Mouse (Mus musculus) intestine, embryonic 15.5 days (tissue): ENCODE results near the gene Mamdc2. TPM values are rescaled to one million over a fixed set of nuclear protein-coding genes. Genes with fewer than 3 reads are reported as not detected.
"Not testable (repeated sequence)": the region's sequence is repeated elsewhere in the genome, so short reads cannot be mapped to it uniquely, and the experiment has no call there.

Source experiments
- ATAC-seq: fragments of 200-750 bp; cut with Nextera tagmentation; 2 replicates; pipeline ENCODE4 v1.8.0; 2017; ENCODE audit warnings: moderate TSS enrichment, moderate library complexity
- H3K27ac ChIP-seq: fragments of 300-500 bp; sonication (generic); 2 replicates; pipeline ENCODE4 v1.5.1; 2015; ENCODE audit warnings: mild to moderate bottlenecking, inconsistent platforms
- H3K27me3 ChIP-seq: fragments of 300-500 bp; sonication (generic); replicated peaks from 2 replicates; pipeline ENCODE4 v1.6.1; 2015; ENCODE audit warnings: inconsistent platforms
- H3K36me3 ChIP-seq: fragments of 300-500 bp; sonication (generic); 2 replicates; pipeline ENCODE4 v1.6.1; 2015; ENCODE audit warnings: inconsistent platforms
- H3K4me1 ChIP-seq: fragments of 300-500 bp; sonication (generic); replicated peaks from 2 replicates; pipeline ENCODE4 v1.6.1; 2015; ENCODE audit warnings: inconsistent platforms
- H3K4me2 ChIP-seq: fragments of 300-500 bp; sonication (generic); replicated peaks from 2 replicates; pipeline ENCODE4 v1.6.1; 2015; ENCODE audit warnings: mild to moderate bottlenecking, inconsistent platforms
- H3K4me3 ChIP-seq: fragments of 300-500 bp; sonication (generic); replicated peaks from 2 replicates; pipeline ENCODE4 v1.5.1; 2015; ENCODE audit warnings: inconsistent platforms
- H3K9ac ChIP-seq: fragments of 300-500 bp; sonication (generic); 2 replicates; pipeline ENCODE4 v1.6.1; 2015; ENCODE audit warnings: inconsistent platforms
- H3K9me3 ChIP-seq: fragments of 300-500 bp; sonication (generic); 2 replicates; pipeline ENCODE4 v1.6.1; 2016; ENCODE audit warnings: inconsistent platforms
- whole genome bisulfite sequencing: fragments of 180-500 bp; shearing (Covaris S2); methylation state at CpG from one replicate; pipeline ENCODE4 v1.1.7; 2015; 5-methylcytosine and 5-hydroxymethylcytosine counted together
- polyA plus RNA-seq: library from polyadenylated mRNA; unstranded; fragments of >200 nt; fragmentation: Nextera tagmentation; extraction: Ambion mirVana; gene quantifications from 2 replicates; pipeline ENCODE4 v1.2.1, GENCODE M21; 2015

Mamdc2 gene
- 2.2 and 2.4 TPM in 2 replicates for polyA plus RNA-seq

- peak; percentile 78 for ATAC-seq
- Histone ChIP-seq H3K4me3 (peak within 1 kb of the TSS; percentile 42), H3K36me3 (no peaks in the 10 kb centered on the region), H3K27ac (no peak within 1 kb of the TSS), H3K27me3 (no peaks in the 10 kb centered on the region), H3K4me1 (peaks cover 4% of the 10 kb centered on the region), H3K9ac (peak within 1 kb of the TSS; percentile 49), H3K4me2 (peak within 1 kb of the TSS; percentile 97), H3K9me3 (no peaks in the 10 kb centered on the region)
- under 1% methylated on average over 19 of the region's 19 CpGs for WGBS
These were observed at the start of gene Mamdc2 for GRCm38 (mm10) chr19:23447988-23448497. Mamdc2 (minus strand) TSS chr19:23448442.

GRCm38 (mm10) chr19:23498011-23498410 is 49.8 kb upstream of the Mamdc2 start:
- Histone ChIP-seq H3K36me3 (no peaks in the 10 kb centered on the region), H3K9ac (no peak overlapping the region), H3K4me1 (no peaks in the 10 kb centered on the region), H3K9me3 (no peaks in the 10 kb centered on the region), H3K4me3 (no peak overlapping the region), H3K27me3 (no peaks in the 10 kb centered on the region), H3K27ac (no peak overlapping the region), H3K4me2 (no peak overlapping the region)
- 87% methylated on average over 7 of the region's 7 CpGs for WGBS
- ATAC-seq: no peak

GRCm38 (mm10) chr19:23497171-23497917 is 49.1 kb upstream of the Mamdc2 start:
- no peaks in the 10 kb centered on the region for H3K4me1 ChIP-seq
- no peak overlapping the region for H3K9ac ChIP-seq
- no peak overlapping the region for H3K27ac ChIP-seq
- no peak overlapping the region for H3K4me2 ChIP-seq
- peak; percentile 80 for ATAC-seq
- no peaks in the 10 kb centered on the region for H3K9me3 ChIP-seq
- no peak overlapping the region for H3K4me3 ChIP-seq
- no peaks in the 10 kb centered on the region for H3K36me3 ChIP-seq
- 28% methylated on average over 10 of the region's 10 CpGs for WGBS
- no peaks in the 10 kb centered on the region for H3K27me3 ChIP-seq

- Histone ChIP-seq H3K36me3 (no peaks in the 10 kb centered on the region), H3K27me3 (no peaks in the 10 kb centered on the region), H3K4me2 (no peak overlapping the region), H3K9me3 (no peaks in the 10 kb centered on the region), H3K27ac (no peak overlapping the region), H3K4me1 (no peaks in the 10 kb centered on the region), H3K4me3 (no peak overlapping the region), H3K9ac (no peak overlapping the region)
- 86% methylated on average over 3 of the region's 3 CpGs for WGBS
- ATAC-seq: no peak
These were observed 48.3 kb upstream of the Mamdc2 start for GRCm38 (mm10) chr19:23496536-23496935.

GRCm38 (mm10) chr19:23492663-23493062 is 44.4 kb upstream of the Mamdc2 start:
- H3K27me3 ChIP-seq: no peaks in the 10 kb centered on the region
- H3K27ac ChIP-seq: no peak overlapping the region
- no peaks in the 10 kb centered on the region for H3K9me3 ChIP-seq
- H3K4me2 ChIP-seq: no peak overlapping the region
- no peak for ATAC-seq
- no peak overlapping the region for H3K4me3 ChIP-seq
- H3K9ac ChIP-seq: no peak overlapping the region
- no peaks in the 10 kb centered on the region for H3K4me1 ChIP-seq
- H3K36me3 ChIP-seq: no peaks in the 10 kb centered on the region

- not testable (repeated sequence) for H3K27me3 ChIP-seq, H3K36me3 ChIP-seq, H3K9ac ChIP-seq, H3K27ac ChIP-seq, H3K9me3 ChIP-seq, H3K4me3 ChIP-seq, H3K4me1 ChIP-seq, H3K4me2 ChIP-seq, ATAC-seq
- WGBS: 40% methylated on average over 7 of the region's 7 CpGs
These were observed 42.5 kb upstream of the Mamdc2 start for GRCm38 (mm10) chr19:23490703-23491102.

GRCm38 (mm10) chr19:23489780-23490179 is 41.5 kb upstream of the Mamdc2 start:
- no peaks in the 10 kb centered on the region for H3K9me3 ChIP-seq
- no peak overlapping the region for H3K27ac ChIP-seq
- H3K9ac ChIP-seq: no peak overlapping the region
- no peaks in the 10 kb centered on the region for H3K27me3 ChIP-seq
- ATAC-seq: no peak
- H3K4me3 ChIP-seq: no peak overlapping the region
- no peak overlapping the region for H3K4me2 ChIP-seq
- 29% methylated on average over 8 of the region's 8 CpGs for WGBS
- H3K36me3 ChIP-seq: no peaks in the 10 kb centered on the region
- H3K4me1 ChIP-seq: no peaks in the 10 kb centered on the region

- H3K27me3 ChIP-seq: no peaks in the 10 kb centered on the region
These were observed 39.2 kb upstream of the Mamdc2 start for GRCm38 (mm10) chr19:23487421-23487820.

GRCm38 (mm10) chr19:23486631-23487270 is 38.5 kb upstream of the Mamdc2 start:
- Histone ChIP-seq H3K27ac (no peak overlapping the region), H3K36me3 (no peaks in the 10 kb centered on the region), H3K4me3 (no peak overlapping the region), H3K9ac (no peak overlapping the region), H3K4me1 (no peaks in the 10 kb centered on the region), H3K9me3 (no peaks in the 10 kb centered on the region), H3K27me3 (no peaks in the 10 kb centered on the region), H3K4me2 (no peak overlapping the region)
- 55% methylated on average over 6 of the region's 6 CpGs for WGBS
- ATAC-seq: no peak

More at GRCm38 (mm10) chr19:23487421-23487820, 39.2 kb upstream of the Mamdc2 start:
- ATAC-seq: no peak
- H3K27ac ChIP-seq: no peak overlapping the region
- no peaks in the 10 kb centered on the region for H3K4me1 ChIP-seq
- no peaks in the 10 kb centered on the region for H3K9me3 ChIP-seq
- no peaks in the 10 kb centered on the region for H3K36me3 ChIP-seq
- H3K4me2 ChIP-seq: no peak overlapping the region
- H3K9ac ChIP-seq: no peak overlapping the region
- H3K4me3 ChIP-seq: no peak overlapping the region
- 95% methylated on average over 1 of the region's 1 CpGs for WGBS

- Histone ChIP-seq H3K4me2 (no peak overlapping the region), H3K36me3 (no peaks in the 10 kb centered on the region), H3K9ac (no peak overlapping the region), H3K27ac (no peak overlapping the region), H3K27me3 (no peaks in the 10 kb centered on the region), H3K4me3 (no peak overlapping the region), H3K4me1 (no peaks in the 10 kb centered on the region), H3K9me3 (no peaks in the 10 kb centered on the region)
- 77% methylated on average over 7 of the region's 7 CpGs for WGBS
- no peak for ATAC-seq
These were observed 37.8 kb upstream of the Mamdc2 start for GRCm38 (mm10) chr19:23485940-23486600.

- H3K4me2 ChIP-seq, ATAC-seq, H3K9me3 ChIP-seq, H3K4me3 ChIP-seq, H3K9ac ChIP-seq, H3K36me3 ChIP-seq, H3K4me1 ChIP-seq, H3K27ac ChIP-seq, H3K27me3 ChIP-seq: not testable (repeated sequence)
- 86% methylated on average over 2 of the region's 2 CpGs for WGBS
These were observed 34.3 kb upstream of the Mamdc2 start for GRCm38 (mm10) chr19:23482571-23482970.

- no peak overlapping the region for H3K27ac ChIP-seq
- no peaks in the 10 kb centered on the region for H3K36me3 ChIP-seq
- no peak for ATAC-seq
- H3K4me3 ChIP-seq: no peak overlapping the region
- no peaks in the 10 kb centered on the region for H3K9me3 ChIP-seq
- H3K9ac ChIP-seq: no peak overlapping the region
- no peak overlapping the region for H3K4me2 ChIP-seq
- no peaks in the 10 kb centered on the region for H3K27me3 ChIP-seq
- H3K4me1 ChIP-seq: no peaks in the 10 kb centered on the region
These were observed 31.3 kb upstream of the Mamdc2 start for GRCm38 (mm10) chr19:23479597-23479967.
